Mouse (Mus musculus): ENCODE measurements around the gene Gpsm1. TPM values are rescaled to one million over a fixed set of nuclear protein-coding genes. Genes with fewer than 3 reads are reported as not detected.
A peak's percentile ranks its signal among the peaks of the same experiment; 100 is the strongest.

Gene Gpsm1
- total and polyA plus RNA-seq, 2 experiments from 2014 or later, result 149 to 257 TPM

DNA sequence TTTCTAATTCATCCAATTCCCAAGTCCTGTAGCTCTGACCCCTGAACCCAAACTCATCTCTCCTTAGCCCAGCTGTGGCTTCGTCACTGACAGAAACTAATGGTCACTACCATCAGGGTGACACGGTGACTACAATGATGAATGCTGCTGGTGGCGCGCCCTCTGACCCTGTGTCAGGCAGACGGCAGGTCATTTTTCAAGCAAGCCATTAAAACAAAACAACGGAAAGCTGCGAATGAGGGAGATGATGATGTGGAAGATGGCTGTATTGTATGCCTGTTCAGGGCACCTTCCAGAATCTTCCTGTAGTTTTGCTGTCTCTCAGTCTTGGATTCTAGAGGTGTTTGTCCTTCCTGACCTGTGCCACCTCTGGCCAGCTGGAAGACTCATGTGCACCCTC is 28.9 kb upstream of the Gpsm1 start:
- no peak for ATAC-seq
- no peak for DNase-seq
- Histone ChIP-seq H3K4me3 (ENCODE audit: low read depth, low read length) (no peak overlapping the region), H3K9ac (no peak overlapping the region), H3K4me1 (ENCODE audit: insufficient read depth) (no peaks in the 10 kb centered on the region), H3K4me2 (ENCODE audit: low read depth) (no peak overlapping the region), H3K36me3 (ENCODE audit: insufficient read depth) (no peaks in the 10 kb centered on the region), H3K27me3 (ENCODE audit: insufficient read depth, low read length) (no peaks in the 10 kb centered on the region), H3K9me3 (ENCODE audit: low read length) (no peaks in the 10 kb centered on the region), H3K27ac (ENCODE audit: low read depth, low read length) (no peak overlapping the region)
- 83% methylated on average over 7 of the region's 7 CpGs for WGBS
- no peak for TF ChIP-seq CTCF (IDR thresholded peaks at IDR 0.05; ENCODE audit: low read depth)

GRCm38 (mm10) chr2:26290133-26290532 is 25.2 kb upstream of the Gpsm1 start:
- Histone ChIP-seq H3K9me3 (ENCODE audit: low read length) (no peaks in the 10 kb centered on the region), H3K36me3 (ENCODE audit: insufficient read depth) (no peaks in the 10 kb centered on the region), H3K27ac (ENCODE audit: low read depth, low read length) (no peak overlapping the region), H3K4me1 (ENCODE audit: insufficient read depth) (no peaks in the 10 kb centered on the region), H3K27me3 (ENCODE audit: insufficient read depth, low read length) (no peaks in the 10 kb centered on the region), H3K4me2 (ENCODE audit: low read depth) (no peak overlapping the region), H3K9ac (no peak overlapping the region), H3K4me3 (ENCODE audit: low read depth, low read length) (no peak overlapping the region)
- ATAC-seq, result no peak
- 78% methylated on average over 5 of the region's 5 CpGs for WGBS
- TF ChIP-seq CTCF (IDR thresholded peaks at IDR 0.05; ENCODE audit: low read depth), result no peak
- no peak for DNase-seq

DNA sequence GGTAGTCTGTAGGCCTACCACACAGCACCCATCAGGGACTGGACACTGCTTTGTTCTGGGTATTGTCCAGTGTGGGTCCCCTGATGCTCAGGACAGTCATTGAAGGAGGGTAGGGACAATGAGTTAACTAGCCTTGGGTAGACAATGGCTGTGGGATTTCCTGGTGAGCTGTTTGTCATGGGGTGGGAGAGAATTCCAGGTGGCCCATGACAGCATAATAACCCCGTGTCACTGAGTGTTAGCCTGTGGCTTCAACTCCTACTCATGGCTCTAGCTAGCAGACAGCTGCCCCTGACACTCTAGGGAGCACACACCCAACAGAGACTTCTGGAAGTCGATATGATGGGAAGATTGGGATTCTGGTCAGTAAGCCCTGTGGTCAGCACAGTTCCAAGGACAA is 20.9 kb upstream of the Gpsm1 start, which contains the start of gene Ccdc187:
Gene Ccdc187 (minus strand): TSS at position 101 of the 400 bp plus-strand sequence.
- Histone ChIP-seq H3K36me3 (ENCODE audit: insufficient read depth) (no peaks in the 10 kb centered on the region), H3K27me3 (ENCODE audit: insufficient read depth, low read length) (no peaks in the 10 kb centered on the region), H3K9me3 (ENCODE audit: low read length) (no peaks in the 10 kb centered on the region), H3K4me2 (ENCODE audit: low read depth) (no peak within 1 kb of the TSS), H3K4me3 (ENCODE audit: low read depth, low read length) (no peak within 1 kb of the TSS), H3K4me1 (ENCODE audit: insufficient read depth) (peaks cover 22% of the 10 kb centered on the region), H3K9ac (no peak within 1 kb of the TSS), H3K27ac (ENCODE audit: low read depth, low read length) (no peak within 1 kb of the TSS)
- no peak for ATAC-seq
- 64% methylated on average over 2 of the region's 2 CpGs for WGBS
- TF ChIP-seq CTCF (IDR thresholded peaks at IDR 0.05; ENCODE audit: low read depth), result no peak
- no peak for DNase-seq

GRCm38 (mm10) chr2:26296606-26297195 is 18.6 kb upstream of the Gpsm1 start:
- H3K36me3 ChIP-seq (ENCODE audit: insufficient read depth), result no peaks in the 10 kb centered on the region
- WGBS, result 14% methylated on average over 6 of the region's 6 CpGs
- H3K27ac ChIP-seq (ENCODE audit: low read depth, low read length), result peak overlapping the region; percentile 41; the same call in 1 of the 2 replicates
- DNase-seq, result peak; percentile 52
- H3K9me3 ChIP-seq (ENCODE audit: low read length), result no peaks in the 10 kb centered on the region
- TF ChIP-seq CTCF (IDR thresholded peaks at IDR 0.05; ENCODE audit: low read depth), result no peak
- no peak overlapping the region for H3K4me2 ChIP-seq (ENCODE audit: low read depth)
- H3K27me3 ChIP-seq (ENCODE audit: insufficient read depth, low read length), result no peaks in the 10 kb centered on the region
- H3K4me1 ChIP-seq (ENCODE audit: insufficient read depth), result peaks cover 33% of the 10 kb centered on the region
- H3K9ac ChIP-seq, result 0 out of 2 replicates have a peak overlapping the region, but pooled peaks have one; percentile 10
- H3K4me3 ChIP-seq (ENCODE audit: low read depth, low read length), result no peak overlapping the region
- ATAC-seq, result no peak

GRCm38 (mm10) chr2:26298208-26298855 is 17.0 kb upstream of the Gpsm1 start:
- peak overlapping the region; percentile 82 for H3K27ac ChIP-seq (ENCODE audit: low read depth, low read length)
- ATAC-seq (peak; percentile 92), DNase-seq (peak; percentile 85)
- WGBS, result under 1% methylated on average over 10 of the region's 10 CpGs
- peaks cover 33% of the 10 kb centered on the region for H3K4me1 ChIP-seq (ENCODE audit: insufficient read depth)
- H3K27me3 ChIP-seq (ENCODE audit: insufficient read depth, low read length), result no peaks in the 10 kb centered on the region
- peak overlapping the region; percentile 38 for H3K4me2 ChIP-seq (ENCODE audit: low read depth)
- no peaks in the 10 kb centered on the region for H3K9me3 ChIP-seq (ENCODE audit: low read length)
- peak overlapping the region; percentile 39; the same call in 1 of the 2 replicates for H3K9ac ChIP-seq
- no peaks in the 10 kb centered on the region for H3K36me3 ChIP-seq (ENCODE audit: insufficient read depth)
- no peak overlapping the region for H3K4me3 ChIP-seq (ENCODE audit: low read depth, low read length)
- peak; percentile 46 for TF ChIP-seq CTCF (IDR thresholded peaks at IDR 0.05; ENCODE audit: low read depth)

DNA sequence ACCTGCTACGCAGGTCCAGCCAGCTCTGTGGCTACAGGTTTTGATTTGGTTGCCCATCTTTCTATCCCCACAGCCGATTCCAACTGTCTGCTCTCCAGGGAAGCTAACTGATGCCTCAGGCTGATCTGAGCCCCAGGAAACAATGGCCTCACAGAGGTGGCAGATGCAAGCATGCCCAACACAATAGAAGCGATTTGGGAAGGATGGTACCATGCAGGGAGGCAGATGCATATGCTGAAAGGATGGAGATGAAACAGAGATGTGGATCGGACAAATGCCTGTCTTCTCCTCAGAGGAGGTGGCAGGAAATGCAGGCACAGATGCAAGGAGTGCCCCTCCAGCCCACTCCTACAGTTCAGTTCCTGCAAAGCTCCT is 16.5 kb upstream of the Gpsm1 start:
- Histone ChIP-seq H3K27ac (ENCODE audit: low read depth, low read length) (peak overlapping the region; percentile 82), H3K27me3 (ENCODE audit: insufficient read depth, low read length) (no peaks in the 10 kb centered on the region), H3K36me3 (ENCODE audit: insufficient read depth) (no peaks in the 10 kb centered on the region), H3K9ac (peak overlapping the region; percentile 39), H3K4me2 (ENCODE audit: low read depth) (peak overlapping the region; percentile 38), H3K4me3 (ENCODE audit: low read depth, low read length) (no peak overlapping the region), H3K4me1 (ENCODE audit: insufficient read depth) (peaks cover 33% of the 10 kb centered on the region), H3K9me3 (ENCODE audit: low read length) (no peaks in the 10 kb centered on the region)
- DNase-seq (no peak), ATAC-seq (peak; percentile 17)
- WGBS, result 5% methylated on average over 4 of the region's 4 CpGs
- no peak for TF ChIP-seq CTCF (IDR thresholded peaks at IDR 0.05; ENCODE audit: low read depth)

DNA sequence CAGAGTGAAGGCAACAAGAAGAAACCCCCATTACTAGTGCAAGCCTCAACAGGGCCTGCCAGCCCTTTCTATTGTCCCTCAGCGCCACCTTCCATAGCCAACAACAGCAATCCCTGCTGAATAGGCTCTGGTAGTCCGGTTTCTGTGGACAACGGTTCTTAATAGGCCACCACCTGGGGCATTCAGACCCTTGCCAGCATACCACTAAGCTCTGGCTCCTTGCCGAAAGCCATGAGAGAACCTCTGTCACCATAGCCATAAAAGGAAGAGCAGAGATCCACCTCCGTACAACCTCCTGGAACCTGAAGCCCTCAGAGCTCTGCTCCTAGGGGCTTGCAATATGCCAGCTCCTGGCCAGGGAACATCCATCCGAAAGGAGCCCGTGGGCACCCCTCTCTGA is 16.0 kb upstream of the Gpsm1 start:
- peak overlapping the region; percentile 39; the same call in 1 of the 2 replicates for H3K9ac ChIP-seq
- DNase-seq, result peak; percentile 23
- WGBS, result 28% methylated on average over 7 of the region's 7 CpGs

More for the DNA sequence above, 16.0 kb upstream of the Gpsm1 start:
- TF ChIP-seq CTCF (IDR thresholded peaks at IDR 0.05; ENCODE audit: low read depth), result no peak
- H3K4me1 ChIP-seq (ENCODE audit: insufficient read depth), result peaks cover 33% of the 10 kb centered on the region
- peak overlapping the region; percentile 38; the same call in 1 of the 2 replicates for H3K4me2 ChIP-seq (ENCODE audit: low read depth)
- H3K27me3 ChIP-seq (ENCODE audit: insufficient read depth, low read length), result no peaks in the 10 kb centered on the region
- H3K4me3 ChIP-seq (ENCODE audit: low read depth, low read length), result no peak overlapping the region
- no peaks in the 10 kb centered on the region for H3K9me3 ChIP-seq (ENCODE audit: low read length)
- peak overlapping the region; percentile 82 for H3K27ac ChIP-seq (ENCODE audit: low read depth, low read length)
- no peak for ATAC-seq
- no peaks in the 10 kb centered on the region for H3K36me3 ChIP-seq (ENCODE audit: insufficient read depth)

Data from forebrain, postnatal 0 days (tissue).